Mouse (Mus musculus): ENCODE measurements at regions not wholly inside any gene's neighbourhood (a gene's known extent, or its start where the extent isn't known, plus 50 kb on each side); places are given as distances from the start of the nearest gene placed in this dataset.

DNA sequence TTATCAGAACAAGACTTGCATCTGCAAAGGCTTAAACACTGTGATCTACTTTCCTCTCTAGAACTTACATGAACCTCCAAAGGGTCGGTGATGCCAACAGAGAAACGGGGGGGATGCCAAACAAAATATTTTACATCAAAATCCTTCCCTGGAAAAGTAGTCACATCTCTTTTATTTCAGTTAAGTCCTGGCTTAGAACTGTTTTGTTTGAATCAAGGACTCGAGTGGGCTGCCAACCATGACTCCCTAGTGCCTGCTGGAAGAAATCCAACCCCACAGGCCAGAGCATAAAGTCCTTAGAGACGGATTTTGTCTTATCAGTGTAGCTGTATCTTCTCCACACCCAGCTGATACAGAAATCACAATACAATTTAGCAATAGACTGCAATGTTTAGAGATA lies 336.1 kb upstream of the Rack1 start:
- Histone ChIP-seq H3K4me3 (ENCODE audit: low read length) (no peak overlapping the region), H3K27me3 (ENCODE audit: control insufficient read depth, insufficient read depth, low read length) (no peaks in the 10 kb centered on the region), H3K27ac (ENCODE audit: low read length) (no peak overlapping the region), H3K9me3 (replicated peaks; ENCODE audit: control insufficient read depth, low read length) (no peaks in the 10 kb centered on the region), H3K4me1 (ENCODE audit: control insufficient read depth, insufficient read depth, low read length) (0 out of 2 replicates have a peak, but pooled peaks cover 2% of the 10 kb centered on the region), H3K9ac (ENCODE audit: low read length) (no peak overlapping the region), H3K36me3 (ENCODE audit: control insufficient read depth, insufficient read depth) (no peaks in the 10 kb centered on the region), H3K4me2 (ENCODE audit: low read depth, low read length) (no peak overlapping the region)
- WGBS: 39% methylated on average over 4 of the region's 4 CpGs
- no peak for ATAC-seq (replicated peaks; ENCODE audit: extremely low read depth, insufficient read depth, low FRiP score)

DNA sequence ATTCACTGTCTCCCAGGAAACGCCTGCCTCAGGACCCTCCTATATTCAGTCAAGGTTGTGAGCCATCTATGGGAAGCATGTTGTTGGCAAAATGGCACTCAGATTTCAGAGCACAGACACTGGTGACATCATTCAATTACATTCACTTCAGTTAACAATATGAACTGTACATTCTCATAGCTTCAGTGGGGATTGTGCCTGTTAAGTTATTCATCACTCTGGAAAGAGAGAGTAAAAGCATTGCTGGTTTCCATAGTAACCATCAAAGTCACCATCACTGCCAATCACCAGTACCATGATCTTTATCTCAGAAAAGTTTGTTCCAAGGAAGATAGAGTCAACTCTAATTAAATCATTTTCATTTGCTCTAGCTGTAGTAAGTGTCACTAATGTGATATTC lies 350.2 kb upstream of the Rack1 start:
- ATAC-seq (replicated peaks; ENCODE audit: extremely low read depth, insufficient read depth, low FRiP score): no peak
- Histone ChIP-seq H3K27ac (ENCODE audit: low read length) (no peak overlapping the region), H3K36me3 (ENCODE audit: control insufficient read depth, insufficient read depth) (no peaks in the 10 kb centered on the region), H3K9ac (ENCODE audit: low read length) (no peak overlapping the region), H3K4me2 (ENCODE audit: low read depth, low read length) (no peak overlapping the region), H3K4me1 (ENCODE audit: control insufficient read depth, insufficient read depth, low read length) (no peaks in the 10 kb centered on the region), H3K27me3 (ENCODE audit: control insufficient read depth, insufficient read depth, low read length) (no peaks in the 10 kb centered on the region), H3K9me3 (replicated peaks; ENCODE audit: control insufficient read depth, low read length) (no peaks in the 10 kb centered on the region), H3K4me3 (ENCODE audit: low read length) (no peak overlapping the region)
- WGBS: 86% methylated on average over 1 of the region's 1 CpGs

DNA sequence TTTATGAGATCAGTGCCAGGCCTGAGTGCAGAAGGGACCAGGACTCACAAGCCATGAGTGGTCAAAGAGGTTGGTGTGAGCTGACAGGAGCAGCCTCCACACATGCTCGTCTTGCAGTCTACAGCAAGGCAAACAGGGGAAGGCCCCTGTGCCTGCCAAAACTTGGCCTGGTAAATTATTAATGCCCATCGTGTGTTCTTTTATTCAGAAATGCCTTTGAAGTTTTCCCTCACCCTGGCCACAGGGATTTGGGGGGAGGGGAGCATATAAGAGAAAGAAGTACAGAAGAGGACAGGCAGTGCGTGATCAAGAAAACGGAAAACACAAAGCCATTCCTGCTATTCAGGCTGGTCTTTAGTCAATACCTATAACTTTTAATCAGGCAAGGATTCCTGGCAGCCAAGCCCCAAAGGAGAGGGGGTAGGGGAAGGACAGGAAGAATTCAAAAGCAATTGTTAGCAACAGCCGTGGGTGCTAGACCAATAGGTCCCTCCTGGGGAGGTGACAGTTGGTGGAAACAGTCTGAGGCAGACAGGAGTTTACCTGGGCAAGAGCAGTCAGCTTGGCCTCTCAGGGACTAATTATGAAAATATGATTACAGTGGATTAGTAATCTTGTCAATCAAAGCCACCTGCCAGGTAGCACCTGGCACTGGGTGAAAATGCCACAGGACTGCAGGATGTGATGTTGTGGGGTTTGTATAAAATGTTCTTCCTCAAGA lies 357.4 kb upstream of the Rack1 start:
- Histone ChIP-seq H3K36me3 (ENCODE audit: control insufficient read depth, insufficient read depth) (no peaks in the 10 kb centered on the region), H3K4me1 (ENCODE audit: control insufficient read depth, insufficient read depth, low read length) (0 out of 2 replicates have a peak, but pooled peaks cover 3% of the 10 kb centered on the region), H3K9ac (ENCODE audit: low read length) (no peak overlapping the region), H3K4me2 (ENCODE audit: low read depth, low read length) (no peak overlapping the region), H3K9me3 (replicated peaks; ENCODE audit: control insufficient read depth, low read length) (no peaks in the 10 kb centered on the region), H3K27ac (ENCODE audit: low read length) (no peak overlapping the region), H3K4me3 (ENCODE audit: low read length) (no peak overlapping the region), H3K27me3 (ENCODE audit: control insufficient read depth, insufficient read depth, low read length) (no peaks in the 10 kb centered on the region)
- 52% methylated on average over 5 of the region's 5 CpGs for WGBS
- ATAC-seq (replicated peaks; ENCODE audit: extremely low read depth, insufficient read depth, low FRiP score): no peak

DNA sequence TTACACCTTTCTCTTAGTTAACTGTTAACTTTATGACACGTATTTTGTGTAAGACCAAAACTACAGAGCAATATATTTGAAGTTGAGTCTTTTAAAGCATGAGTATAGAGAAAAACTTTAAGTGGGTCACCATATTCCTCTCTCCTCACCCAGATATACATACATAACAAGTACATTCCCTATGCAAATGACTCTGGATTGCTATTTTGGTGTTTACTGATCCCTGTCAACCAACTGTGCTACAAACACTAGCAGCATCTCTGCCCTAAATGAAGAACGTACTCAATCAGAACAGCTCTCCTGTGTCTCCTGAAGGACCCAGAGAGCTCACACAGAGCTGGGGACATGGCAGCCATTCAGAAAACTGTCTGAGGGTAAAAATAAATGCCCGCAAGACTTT lies 363.4 kb upstream of the Rack1 start:
- H3K27me3 ChIP-seq (ENCODE audit: control insufficient read depth, insufficient read depth, low read length): no peaks in the 10 kb centered on the region
- 0 out of 2 replicates have a peak, but pooled peaks cover 3% of the 10 kb centered on the region for H3K4me1 ChIP-seq (ENCODE audit: control insufficient read depth, insufficient read depth, low read length)
- H3K27ac ChIP-seq (ENCODE audit: low read length): no peak overlapping the region
- 87% methylated on average over 3 of the region's 3 CpGs for WGBS
- no peak overlapping the region for H3K9ac ChIP-seq (ENCODE audit: low read length)
- no peak for ATAC-seq (replicated peaks; ENCODE audit: extremely low read depth, insufficient read depth, low FRiP score)
- H3K36me3 ChIP-seq (ENCODE audit: control insufficient read depth, insufficient read depth): no peaks in the 10 kb centered on the region
- H3K9me3 ChIP-seq (replicated peaks; ENCODE audit: control insufficient read depth, low read length): no peaks in the 10 kb centered on the region
- H3K4me3 ChIP-seq (ENCODE audit: low read length): no peak overlapping the region
- no peak overlapping the region for H3K4me2 ChIP-seq (ENCODE audit: low read depth, low read length)

DNA sequence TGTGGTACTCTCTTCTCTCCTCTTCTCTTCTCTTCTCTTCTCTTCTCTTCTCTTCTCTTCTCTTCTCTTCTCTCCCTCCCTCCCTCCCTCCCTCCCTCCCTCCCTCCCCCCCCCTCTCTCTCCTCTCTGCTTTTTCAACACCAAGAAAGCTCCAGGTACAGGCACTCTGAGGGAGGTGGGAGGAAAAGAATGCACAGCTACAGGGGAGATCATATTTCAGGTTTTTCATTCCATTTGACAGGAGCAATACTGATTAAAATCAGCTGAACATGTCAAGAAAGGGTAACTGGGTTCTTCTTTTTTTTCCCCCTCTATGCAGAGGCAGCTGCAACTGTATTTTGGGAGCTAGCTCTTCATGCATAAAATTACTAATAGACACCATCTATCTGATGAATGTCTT lies 368.8 kb upstream of the Rack1 start:
- H3K4me3 ChIP-seq (ENCODE audit: low read length): no peak overlapping the region
- no peak for ATAC-seq (replicated peaks; ENCODE audit: extremely low read depth, insufficient read depth, low FRiP score)
- H3K9ac ChIP-seq (ENCODE audit: low read length): no peak overlapping the region
- H3K36me3 ChIP-seq (ENCODE audit: control insufficient read depth, insufficient read depth): no peaks in the 10 kb centered on the region
- no peaks in the 10 kb centered on the region for H3K9me3 ChIP-seq (replicated peaks; ENCODE audit: control insufficient read depth, low read length)
- H3K27ac ChIP-seq (ENCODE audit: low read length): no peak overlapping the region
- no peaks in the 10 kb centered on the region for H3K27me3 ChIP-seq (ENCODE audit: control insufficient read depth, insufficient read depth, low read length)
- no peaks in the 10 kb centered on the region for H3K4me1 ChIP-seq (ENCODE audit: control insufficient read depth, insufficient read depth, low read length)
- H3K4me2 ChIP-seq (ENCODE audit: low read depth, low read length): no peak overlapping the region

DNA sequence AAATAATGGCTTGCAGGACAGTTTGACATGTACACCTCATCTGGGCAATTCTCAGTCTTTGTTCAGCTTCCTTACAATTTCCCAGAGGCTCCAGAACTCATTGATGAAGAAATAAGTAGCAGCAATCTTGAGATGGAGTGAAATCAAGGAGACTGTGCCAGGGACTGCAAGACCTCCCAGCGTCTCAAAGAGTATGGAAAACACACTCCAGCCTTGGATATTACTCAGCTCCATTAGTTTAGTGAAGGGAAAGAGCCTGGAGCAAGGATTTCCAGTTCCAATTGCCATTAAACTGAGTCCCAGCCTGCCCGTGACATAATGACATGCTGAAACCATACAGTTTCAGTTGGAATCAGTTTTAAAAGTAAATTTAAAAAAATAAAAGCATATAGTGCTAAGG lies 372.7 kb upstream of the Rack1 start:
- no peaks in the 10 kb centered on the region for H3K9me3 ChIP-seq (replicated peaks; ENCODE audit: control insufficient read depth, low read length)
- no peak for ATAC-seq (replicated peaks; ENCODE audit: extremely low read depth, insufficient read depth, low FRiP score)
- H3K9ac ChIP-seq (ENCODE audit: low read length): no peak overlapping the region
- no peaks in the 10 kb centered on the region for H3K27me3 ChIP-seq (ENCODE audit: control insufficient read depth, insufficient read depth, low read length)
- no peaks in the 10 kb centered on the region for H3K4me1 ChIP-seq (ENCODE audit: control insufficient read depth, insufficient read depth, low read length)
- no peak overlapping the region for H3K27ac ChIP-seq (ENCODE audit: low read length)
- H3K4me2 ChIP-seq (ENCODE audit: low read depth, low read length): no peak overlapping the region
- H3K4me3 ChIP-seq (ENCODE audit: low read length): no peak overlapping the region
- 65% methylated on average over 2 of the region's 2 CpGs for WGBS
- no peaks in the 10 kb centered on the region for H3K36me3 ChIP-seq (ENCODE audit: control insufficient read depth, insufficient read depth)

DNA sequence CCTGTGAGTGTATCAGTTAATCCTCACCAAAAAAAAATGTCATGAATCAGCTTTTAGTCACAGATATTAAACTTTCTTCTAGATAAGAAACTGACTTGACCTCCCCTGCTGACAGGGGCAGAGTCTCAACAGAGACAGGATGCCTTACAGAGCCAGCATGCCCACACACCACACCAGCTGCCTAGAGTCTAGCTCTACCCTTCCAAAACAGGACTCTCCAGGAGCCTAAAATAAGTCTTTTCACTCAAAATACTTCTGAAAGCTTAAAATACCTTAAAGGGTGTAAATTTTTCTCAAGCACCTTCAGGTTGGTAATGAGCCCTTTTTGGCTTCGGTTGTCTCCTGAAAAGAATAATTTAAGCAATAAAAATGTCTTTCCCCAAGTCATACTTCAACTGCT lies 373.7 kb upstream of the Rack1 start:
- no peak for ATAC-seq (replicated peaks; ENCODE audit: extremely low read depth, insufficient read depth, low FRiP score)
- Histone ChIP-seq H3K9me3 (replicated peaks; ENCODE audit: control insufficient read depth, low read length) (no peaks in the 10 kb centered on the region), H3K36me3 (ENCODE audit: control insufficient read depth, insufficient read depth) (no peaks in the 10 kb centered on the region), H3K4me1 (ENCODE audit: control insufficient read depth, insufficient read depth, low read length) (no peaks in the 10 kb centered on the region), H3K9ac (ENCODE audit: low read length) (no peak overlapping the region), H3K4me2 (ENCODE audit: low read depth, low read length) (no peak overlapping the region), H3K4me3 (ENCODE audit: low read length) (no peak overlapping the region), H3K27me3 (ENCODE audit: control insufficient read depth, insufficient read depth, low read length) (no peaks in the 10 kb centered on the region), H3K27ac (ENCODE audit: low read length) (no peak overlapping the region)
- 43% methylated on average over 1 of the region's 1 CpGs for WGBS

DNA sequence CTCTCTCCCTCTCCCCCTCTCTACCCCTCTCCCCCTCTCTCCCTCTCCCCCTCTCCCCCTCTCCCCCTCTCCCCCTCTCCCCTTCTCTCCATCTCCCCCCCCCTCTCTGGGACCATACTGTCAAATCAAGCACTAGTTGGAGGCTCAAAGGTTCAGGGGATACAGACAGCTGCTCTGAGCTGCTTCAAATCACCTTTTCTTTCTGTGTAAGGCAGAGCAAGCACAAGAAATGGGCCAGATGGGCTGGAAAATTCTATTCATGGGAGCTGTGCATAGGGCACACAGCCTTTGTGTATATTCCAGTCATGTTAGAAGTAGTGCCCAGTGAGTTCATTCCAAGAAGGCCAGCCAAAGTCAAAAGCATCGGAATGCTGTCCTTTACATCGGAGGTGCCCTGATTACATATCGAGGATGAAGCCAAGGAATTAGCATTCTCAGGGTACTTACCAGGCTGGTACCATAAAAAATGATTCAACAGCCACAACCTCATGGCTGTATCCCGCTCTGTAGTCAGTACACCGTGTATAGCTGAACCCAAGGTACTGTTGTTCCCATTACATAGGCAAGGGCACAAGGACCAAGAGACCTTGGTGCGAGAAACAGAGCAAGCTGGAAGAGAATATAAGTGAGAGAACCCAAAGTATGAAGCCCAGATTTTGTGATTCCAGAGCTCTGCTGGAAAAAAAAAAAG lies 381.9 kb upstream of the Rack1 start:
- H3K36me3 ChIP-seq (ENCODE audit: control insufficient read depth, insufficient read depth): no peaks in the 10 kb centered on the region
- no peaks in the 10 kb centered on the region for H3K9me3 ChIP-seq (replicated peaks; ENCODE audit: control insufficient read depth, low read length)
- H3K4me1 ChIP-seq (ENCODE audit: control insufficient read depth, insufficient read depth, low read length): peaks cover 2% of the 10 kb centered on the region; the same call in 1 of the 2 replicates
- H3K27ac ChIP-seq (ENCODE audit: low read length): no peak overlapping the region
- no peak overlapping the region for H3K4me2 ChIP-seq (ENCODE audit: low read depth, low read length)
- no peak overlapping the region for H3K4me3 ChIP-seq (ENCODE audit: low read length)
- no peak for ATAC-seq (replicated peaks; ENCODE audit: extremely low read depth, insufficient read depth, low FRiP score)
- no peak overlapping the region for H3K9ac ChIP-seq (ENCODE audit: low read length)
- WGBS: 86% methylated on average over 6 of the region's 6 CpGs
- no peaks in the 10 kb centered on the region for H3K27me3 ChIP-seq (ENCODE audit: control insufficient read depth, insufficient read depth, low read length)

DNA sequence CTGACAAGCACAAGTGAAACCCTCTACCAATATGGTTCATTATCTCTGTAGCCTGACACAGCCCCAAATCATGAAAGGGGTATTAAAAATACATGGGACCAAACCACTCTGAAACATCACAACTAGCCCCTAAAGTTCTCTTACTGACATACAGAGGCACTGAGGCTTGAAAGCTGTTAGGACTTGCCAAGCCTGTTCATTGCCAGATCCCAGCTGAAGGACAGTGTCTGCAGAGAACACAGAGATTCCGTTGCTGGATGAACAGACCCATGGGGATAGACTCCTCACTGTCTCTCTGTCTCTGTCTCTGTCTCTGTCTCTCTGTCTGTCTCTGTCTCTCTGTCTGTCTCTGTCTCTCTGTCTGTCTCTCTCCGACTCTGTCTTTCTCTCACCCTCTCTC lies 382.5 kb upstream of the Rack1 start:
- no peak overlapping the region for H3K27ac ChIP-seq (ENCODE audit: low read length)
- no peak overlapping the region for H3K9ac ChIP-seq (ENCODE audit: low read length)
- H3K36me3 ChIP-seq (ENCODE audit: control insufficient read depth, insufficient read depth): no peaks in the 10 kb centered on the region
- H3K4me2 ChIP-seq (ENCODE audit: low read depth, low read length): no peak overlapping the region
- H3K4me3 ChIP-seq (ENCODE audit: low read length): no peak overlapping the region
- H3K9me3 ChIP-seq (replicated peaks; ENCODE audit: control insufficient read depth, low read length): no peaks in the 10 kb centered on the region
- no peak for ATAC-seq (replicated peaks; ENCODE audit: extremely low read depth, insufficient read depth, low FRiP score)
- H3K4me1 ChIP-seq (ENCODE audit: control insufficient read depth, insufficient read depth, low read length): peaks cover 2% of the 10 kb centered on the region; the same call in 1 of the 2 replicates
- 79% methylated on average over 2 of the region's 2 CpGs for WGBS
- H3K27me3 ChIP-seq (ENCODE audit: control insufficient read depth, insufficient read depth, low read length): no peaks in the 10 kb centered on the region
